Mouse (Mus musculus): ENCODE data around the gene Faah. TPM values are rescaled to one million over a fixed set of nuclear protein-coding genes. Genes with fewer than 3 reads are reported as not detected.

Faah gene
- polyA plus RNA-seq, 1 experiment from 2014 or later = 18.0 TPM

GRCm38 (mm10) chr4:115963751-115964150 is 54.0 kb downstream of the Faah start:
- Histone ChIP-seq H3K27ac (no peak overlapping the region), H3K4me2 (replicated peaks) (peak overlapping the region; percentile 77; the same call in 1 of the 2 replicates), H3K4me1 (replicated peaks; ENCODE audit: control insufficient read depth, insufficient read depth, low read length) (peaks cover 23% of the 10 kb centered on the region; the same call in 1 of the 2 replicates), H3K27me3 (ENCODE audit: control insufficient read depth, insufficient read depth, low read length) (peaks cover 88% of the 10 kb centered on the region), H3K9ac (no peak overlapping the region), H3K4me3 (replicated peaks; ENCODE audit: low read length) (no peak overlapping the region), H3K9me3 (ENCODE audit: control insufficient read depth, low read length) (no peaks in the 10 kb centered on the region), H3K36me3 (replicated peaks; ENCODE audit: control insufficient read depth, insufficient read depth) (no peaks in the 10 kb centered on the region)
- ATAC-seq (ENCODE audit: low FRiP score) (no peak), DNase-seq (ENCODE audit: low spot score) (no peak)
- 9% methylated on average over 6 of the region's 6 CpGs for WGBS

- Histone ChIP-seq H3K4me1 (replicated peaks; ENCODE audit: control insufficient read depth, insufficient read depth, low read length) (peaks cover 23% of the 10 kb centered on the region; the same call in 1 of the 2 replicates), H3K4me2 (replicated peaks) (peak overlapping the region; percentile 77), H3K4me3 (replicated peaks; ENCODE audit: low read length) (peak overlapping the region; percentile 58), H3K27ac (no peak overlapping the region), H3K27me3 (ENCODE audit: control insufficient read depth, insufficient read depth, low read length) (peaks cover 85% of the 10 kb centered on the region), H3K36me3 (replicated peaks; ENCODE audit: control insufficient read depth, insufficient read depth) (no peaks in the 10 kb centered on the region), H3K9me3 (ENCODE audit: control insufficient read depth, low read length) (no peaks in the 10 kb centered on the region), H3K9ac (peak overlapping the region; percentile 66)
- ATAC-seq (ENCODE audit: low FRiP score) = peak; percentile 72
- under 1% methylated on average over 76 of the region's 79 CpGs for WGBS
- DNase-seq (ENCODE audit: low spot score) = peak; percentile 68
Observed at GRCm38 (mm10) chr4:115962671-115963412, 54.9 kb downstream of the Faah start.

GRCm38 (mm10) chr4:115961991-115962390 is 55.7 kb downstream of the Faah start:
- H3K4me1 ChIP-seq (replicated peaks; ENCODE audit: control insufficient read depth, insufficient read depth, low read length) = peaks cover 23% of the 10 kb centered on the region; the same call in 1 of the 2 replicates
- peak overlapping the region; percentile 77 for H3K4me2 ChIP-seq (replicated peaks)
- H3K9me3 ChIP-seq (ENCODE audit: control insufficient read depth, low read length) = no peaks in the 10 kb centered on the region
- H3K4me3 ChIP-seq (replicated peaks; ENCODE audit: low read length) = no peak overlapping the region
- no peak for DNase-seq (ENCODE audit: low spot score)
- H3K27me3 ChIP-seq (ENCODE audit: control insufficient read depth, insufficient read depth, low read length) = peaks cover 87% of the 10 kb centered on the region
- H3K27ac ChIP-seq = no peak overlapping the region
- ATAC-seq (ENCODE audit: low FRiP score) = 0 out of 2 replicates have a peak, but pooled peaks have one; percentile 12
- WGBS = 5% methylated on average over 7 of the region's 7 CpGs
- H3K36me3 ChIP-seq (replicated peaks; ENCODE audit: control insufficient read depth, insufficient read depth) = no peaks in the 10 kb centered on the region
- no peak overlapping the region for H3K9ac ChIP-seq

GRCm38 (mm10) chr4:115959546-115959945 is 58.2 kb downstream of the Faah start:
- Histone ChIP-seq H3K4me3 (replicated peaks; ENCODE audit: low read length) (no peak overlapping the region), H3K4me1 (replicated peaks; ENCODE audit: control insufficient read depth, insufficient read depth, low read length) (peaks cover 20% of the 10 kb centered on the region; the same call in 1 of the 2 replicates), H3K9ac (no peak overlapping the region), H3K27ac (no peak overlapping the region), H3K27me3 (ENCODE audit: control insufficient read depth, insufficient read depth, low read length) (peaks cover 88% of the 10 kb centered on the region), H3K4me2 (replicated peaks) (no peak overlapping the region), H3K36me3 (replicated peaks; ENCODE audit: control insufficient read depth, insufficient read depth) (no peaks in the 10 kb centered on the region), H3K9me3 (ENCODE audit: control insufficient read depth, low read length) (no peaks in the 10 kb centered on the region)
- DNase-seq (ENCODE audit: low spot score) (no peak), ATAC-seq (ENCODE audit: low FRiP score) (no peak)

GRCm38 (mm10) chr4:115955494-115955775 is 62.3 kb downstream of the Faah start:
- Histone ChIP-seq H3K4me3 (replicated peaks; ENCODE audit: low read length) (no peak overlapping the region), H3K27ac (no peak overlapping the region), H3K9ac (peak overlapping the region; percentile 21; the same call in 1 of the 2 replicates), H3K27me3 (ENCODE audit: control insufficient read depth, insufficient read depth, low read length) (peaks cover 85% of the 10 kb centered on the region), H3K36me3 (replicated peaks; ENCODE audit: control insufficient read depth, insufficient read depth) (no peaks in the 10 kb centered on the region), H3K4me1 (replicated peaks; ENCODE audit: control insufficient read depth, insufficient read depth, low read length) (0 out of 2 replicates have a peak, but pooled peaks cover 4% of the 10 kb centered on the region), H3K4me2 (replicated peaks) (peak overlapping the region; percentile 42), H3K9me3 (ENCODE audit: control insufficient read depth, low read length) (no peaks in the 10 kb centered on the region)
- DNase-seq (ENCODE audit: low spot score) (no peak), ATAC-seq (ENCODE audit: low FRiP score) (peak; percentile 22; the same call in 1 of the 2 replicates)
- WGBS = 4% methylated on average over 3 of the region's 3 CpGs

- H3K4me2 ChIP-seq (replicated peaks) = peak overlapping the region; percentile 42
- H3K9ac ChIP-seq = peak overlapping the region; percentile 21
- ATAC-seq (ENCODE audit: low FRiP score) = peak; percentile 38; the same call in 1 of the 2 replicates
- peak overlapping the region; percentile 11; the same call in 1 of the 2 replicates for H3K4me3 ChIP-seq (replicated peaks; ENCODE audit: low read length)
- H3K36me3 ChIP-seq (replicated peaks; ENCODE audit: control insufficient read depth, insufficient read depth) = no peaks in the 10 kb centered on the region
- H3K9me3 ChIP-seq (ENCODE audit: control insufficient read depth, low read length) = no peaks in the 10 kb centered on the region
- no peak for DNase-seq (ENCODE audit: low spot score)
- no peak overlapping the region for H3K27ac ChIP-seq
- H3K4me1 ChIP-seq (replicated peaks; ENCODE audit: control insufficient read depth, insufficient read depth, low read length) = 0 out of 2 replicates have a peak, but pooled peaks cover 4% of the 10 kb centered on the region
- H3K27me3 ChIP-seq (ENCODE audit: control insufficient read depth, insufficient read depth, low read length) = peaks cover 86% of the 10 kb centered on the region
- 4% methylated on average over 19 of the region's 19 CpGs for WGBS
Observed at GRCm38 (mm10) chr4:115954656-115955493, 62.9 kb downstream of the Faah start.

GRCm38 (mm10) chr4:115953559-115953958 is 64.2 kb downstream of the Faah start:
- 16% methylated on average over 5 of the region's 5 CpGs for WGBS
- no peak for ATAC-seq (ENCODE audit: low FRiP score)
- no peak overlapping the region for H3K4me3 ChIP-seq (replicated peaks; ENCODE audit: low read length)

GRCm38 (mm10) chr4:115952758-115953157 is 65.0 kb downstream of the Faah start:
- Histone ChIP-seq H3K9ac (no peak overlapping the region), H3K4me3 (replicated peaks; ENCODE audit: low read length) (no peak overlapping the region), H3K27ac (no peak overlapping the region), H3K36me3 (replicated peaks; ENCODE audit: control insufficient read depth, insufficient read depth) (no peaks in the 10 kb centered on the region), H3K4me1 (replicated peaks; ENCODE audit: control insufficient read depth, insufficient read depth, low read length) (0 out of 2 replicates have a peak, but pooled peaks cover 4% of the 10 kb centered on the region), H3K27me3 (ENCODE audit: control insufficient read depth, insufficient read depth, low read length) (peaks cover 92% of the 10 kb centered on the region), H3K9me3 (ENCODE audit: control insufficient read depth, low read length) (no peaks in the 10 kb centered on the region), H3K4me2 (replicated peaks) (no peak overlapping the region)
- DNase-seq (ENCODE audit: low spot score) = peak; percentile 74
- ATAC-seq (ENCODE audit: low FRiP score) = no peak
- 13% methylated on average over 6 of the region's 6 CpGs for WGBS

More at GRCm38 (mm10) chr4:115953559-115953958, 64.2 kb downstream of the Faah start:
- Histone ChIP-seq H3K4me2 (replicated peaks) (no peak overlapping the region), H3K27ac (no peak overlapping the region), H3K27me3 (ENCODE audit: control insufficient read depth, insufficient read depth, low read length) (peaks cover 92% of the 10 kb centered on the region), H3K36me3 (replicated peaks; ENCODE audit: control insufficient read depth, insufficient read depth) (no peaks in the 10 kb centered on the region), H3K9me3 (ENCODE audit: control insufficient read depth, low read length) (no peaks in the 10 kb centered on the region), H3K4me1 (replicated peaks; ENCODE audit: control insufficient read depth, insufficient read depth, low read length) (0 out of 2 replicates have a peak, but pooled peaks cover 4% of the 10 kb centered on the region), H3K9ac (no peak overlapping the region)
- no peak for DNase-seq (ENCODE audit: low spot score)

Data from hindbrain, embryonic 14.5 days (tissue).